Mouse (Mus musculus) liver, embryonic 15.5 days (tissue): ENCODE data around the gene Rbx1. TPM values are rescaled to one million over a fixed set of nuclear protein-coding genes. Genes with fewer than 3 reads are reported as not detected.

ENCODE experiments used
- ATAC-seq: fragments of 200-750 bp; cut with Nextera tagmentation; 2 replicates; pipeline ENCODE4 v1.8.0; 2017; ENCODE audit warnings: moderate number of reproducible peaks, mild to moderate bottlenecking, moderate library complexity; ENCODE audit not compliant: insufficient read depth
- H3K27ac ChIP-seq: fragments of 300-500 bp; sonication (generic); replicated peaks from 2 replicates; pipeline ENCODE4 v1.5.1; 2015; ENCODE audit warnings: mild to moderate bottlenecking, inconsistent platforms
- H3K27me3 ChIP-seq: fragments of 300-500 bp; sonication (generic); 2 replicates; pipeline ENCODE4 v1.6.1; 2015; ENCODE audit warnings: mild to moderate bottlenecking, inconsistent platforms
- H3K36me3 ChIP-seq: fragments of 300-500 bp; sonication (generic); replicated peaks from 2 replicates; pipeline ENCODE4 v1.6.1; 2015; ENCODE audit warnings: moderate library complexity, mild to moderate bottlenecking, inconsistent platforms
- H3K4me1 ChIP-seq: fragments of 300-500 bp; sonication (generic); replicated peaks from 2 replicates; pipeline ENCODE4 v1.6.1; 2015; ENCODE audit warnings: inconsistent platforms
- H3K4me2 ChIP-seq: fragments of 300-500 bp; sonication (generic); 2 replicates; pipeline ENCODE4 v1.6.1; 2015; ENCODE audit warnings: moderate library complexity, mild to moderate bottlenecking, inconsistent platforms
- H3K4me3 ChIP-seq: fragments of 300-500 bp; sonication (generic); replicated peaks from 2 replicates; pipeline ENCODE4 v1.5.1; 2015; ENCODE audit warnings: mild to moderate bottlenecking, inconsistent platforms
- H3K9ac ChIP-seq: fragments of 300-500 bp; sonication (generic); 2 replicates; pipeline ENCODE4 v1.6.1; 2015; ENCODE audit warnings: moderate library complexity, mild to moderate bottlenecking, inconsistent platforms
- H3K9me3 ChIP-seq: fragments of 300-500 bp; sonication (generic); replicated peaks from 2 replicates; pipeline ENCODE4 v1.6.1; 2016; ENCODE audit warnings: inconsistent platforms
- WGBS: fragments of 180-500 bp; shearing (Covaris S2); methylation state at CpG from one replicate; pipeline ENCODE4 v1.1.7; 2015; ENCODE audit warnings: mixed read lengths; ENCODE audit not compliant: insufficient replicate concordance; 5-methylcytosine and 5-hydroxymethylcytosine counted together
- polyA plus RNA-seq: library from polyadenylated mRNA; unstranded; fragments of >200 nt; fragmentation: Nextera tagmentation; extraction: Ambion mirVana; gene quantifications from 2 replicates; pipeline ENCODE4 v1.2.1, GENCODE M21; 2015

Gene Rbx1
- polyA plus RNA-seq, 1 experiment from 2014 or later = 226 TPM

- peak overlapping the region; percentile 98 for H3K4me2 ChIP-seq
- H3K27me3 ChIP-seq = peaks cover 9% of the 10 kb centered on the region
- H3K9me3 ChIP-seq = no peaks in the 10 kb centered on the region
Observed at GRCm38 (mm10) chr15:81522036-81522751, 56.1 kb downstream of the Rbx1 start.

DNA sequence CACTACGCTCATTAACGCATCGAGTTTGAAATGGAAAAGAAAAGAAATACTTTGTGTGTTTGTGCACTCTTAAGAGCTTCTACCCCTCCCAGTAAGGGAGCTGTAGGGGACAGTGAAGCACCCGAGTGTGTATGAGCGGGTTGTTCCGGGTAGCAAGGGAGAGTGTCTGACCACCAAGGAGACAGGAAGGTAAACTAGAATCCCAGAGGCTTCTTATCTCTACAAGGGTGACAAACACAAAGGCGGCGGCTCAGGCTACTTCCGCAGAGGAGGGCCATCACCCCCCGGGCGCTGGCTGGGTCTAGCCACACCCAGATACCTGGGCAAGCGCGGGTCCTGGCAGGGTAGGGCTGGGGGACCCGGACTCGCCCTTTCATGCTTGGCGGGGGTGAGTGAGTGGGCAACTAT is 56.7 kb downstream of the Rbx1 start:
- ATAC-seq = peak; percentile 82
- WGBS = under 1% methylated on average over 16 of the region's 16 CpGs

More at GRCm38 (mm10) chr15:81522036-81522751, 56.1 kb downstream of the Rbx1 start:
- H3K4me3 ChIP-seq = peak overlapping the region; percentile 69
- H3K9ac ChIP-seq = peak overlapping the region; percentile 59
- no peaks in the 10 kb centered on the region for H3K36me3 ChIP-seq
- peak; percentile 50 for ATAC-seq
- under 1% methylated on average over 38 of the region's 38 CpGs for WGBS
- peaks cover 40% of the 10 kb centered on the region for H3K4me1 ChIP-seq
- H3K27ac ChIP-seq = peak overlapping the region; percentile 92

DNA sequence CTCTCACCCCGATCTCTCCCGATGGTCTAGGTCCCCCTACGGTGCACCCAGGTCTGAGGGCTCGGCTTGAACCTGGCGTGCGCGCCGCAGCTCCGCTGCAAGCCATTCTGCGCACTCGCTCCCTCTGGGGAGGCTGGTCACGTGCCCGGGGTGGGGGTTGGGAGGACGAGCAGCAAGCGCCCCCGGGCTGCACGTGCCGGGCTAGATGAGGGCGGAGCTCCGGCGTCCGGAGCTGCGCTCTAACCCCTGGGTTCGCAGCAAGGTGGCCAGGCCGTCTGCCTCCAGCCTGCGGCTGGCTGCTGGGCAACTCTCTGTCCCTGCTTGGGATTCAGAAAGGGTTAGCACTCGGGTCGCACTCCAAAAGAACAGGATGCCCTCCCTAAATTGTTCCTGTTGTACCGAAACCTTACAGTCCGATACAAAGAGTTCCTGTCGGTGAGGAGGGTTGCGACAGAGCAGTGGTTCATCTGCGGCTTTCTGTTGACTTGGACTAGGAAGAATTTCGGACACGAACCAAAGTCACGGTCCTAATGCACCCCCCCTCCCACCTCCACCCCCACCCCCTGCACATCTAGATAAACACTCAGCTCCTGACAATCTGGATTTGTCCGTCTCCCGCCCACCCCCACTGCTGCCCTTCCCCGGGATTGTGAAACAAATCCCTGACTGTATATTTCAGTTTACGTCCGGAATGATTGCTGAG is 57.2 kb downstream of the Rbx1 start:
- WGBS = 0% methylated on average over 41 of the region's 41 CpGs
- Histone ChIP-seq H3K9me3 (no peaks in the 10 kb centered on the region), H3K4me2 (peak overlapping the region; percentile 98), H3K36me3 (no peaks in the 10 kb centered on the region), H3K9ac (peak overlapping the region; percentile 59), H3K4me1 (peaks cover 45% of the 10 kb centered on the region), H3K27me3 (peaks cover 9% of the 10 kb centered on the region), H3K27ac (peak overlapping the region; percentile 92), H3K4me3 (peak overlapping the region; percentile 69)
- peak; percentile 87 for ATAC-seq

More for the DNA sequence above, 56.7 kb downstream of the Rbx1 start:
- H3K4me2 ChIP-seq = peak overlapping the region; percentile 98
- no peaks in the 10 kb centered on the region for H3K9me3 ChIP-seq
- H3K36me3 ChIP-seq = no peaks in the 10 kb centered on the region
- H3K27me3 ChIP-seq = peaks cover 9% of the 10 kb centered on the region
- H3K4me1 ChIP-seq = peaks cover 40% of the 10 kb centered on the region
- peak overlapping the region; percentile 69 for H3K4me3 ChIP-seq
- peak overlapping the region; percentile 59 for H3K9ac ChIP-seq
- H3K27ac ChIP-seq = peak overlapping the region; percentile 92

DNA sequence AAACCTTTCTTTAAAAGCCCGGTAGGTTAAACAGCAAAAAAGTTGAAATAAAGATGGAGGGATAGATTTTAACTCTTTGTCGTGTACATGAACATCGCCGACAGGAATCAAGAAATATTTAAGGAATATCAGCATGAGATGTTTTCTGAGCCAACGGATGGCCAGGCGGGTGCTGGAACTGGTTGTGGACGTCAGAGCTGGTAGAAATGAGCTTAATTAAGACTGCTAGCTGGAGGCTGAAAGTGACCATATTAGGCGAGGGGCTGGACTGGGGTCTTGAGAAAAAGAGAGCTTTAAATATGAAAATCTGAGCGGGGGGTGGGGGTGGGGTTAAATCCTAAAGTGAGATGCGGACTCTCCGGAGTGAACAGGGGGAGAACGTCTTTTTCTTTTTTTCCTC is 57.8 kb downstream of the Rbx1 start:
- no peaks in the 10 kb centered on the region for H3K36me3 ChIP-seq
- no peak for ATAC-seq
- H3K4me2 ChIP-seq = peak overlapping the region; percentile 98
- peaks cover 9% of the 10 kb centered on the region for H3K27me3 ChIP-seq
- peak overlapping the region; percentile 59 for H3K9ac ChIP-seq
- H3K4me3 ChIP-seq = peak overlapping the region; percentile 69
- H3K27ac ChIP-seq = peak overlapping the region; percentile 92
- 2% methylated on average over 12 of the region's 12 CpGs for WGBS
- H3K9me3 ChIP-seq = no peaks in the 10 kb centered on the region
- peaks cover 51% of the 10 kb centered on the region for H3K4me1 ChIP-seq

Other genes starting within 250 kb of the Rbx1 start
- gene Mchr1, start 230.8 kb upstream of the Rbx1 start, polyA plus RNA-seq = 0.07 and 0.08 TPM in 2 replicates
- 40.7 and 40.9 TPM in 2 replicates for gene Slc25a17, start 105.5 kb upstream of the Rbx1 start, polyA plus RNA-seq
- 53.5 and 57.4 TPM in 2 replicates for gene St13, start 66.2 kb upstream of the Rbx1 start, polyA plus RNA-seq
- 6.2 and 6.8 TPM in 2 replicates for gene Xpnpep3, start 66.2 kb upstream of the Rbx1 start, polyA plus RNA-seq
- 0.70 and 0.75 TPM in 2 replicates for gene Dnajb7, start 58.0 kb upstream of the Rbx1 start, polyA plus RNA-seq
- 6.1 and 7.9 TPM in 2 replicates for gene Ep300, start 119.1 kb downstream of the Rbx1 start, polyA plus RNA-seq
- 13.1 and 13.8 TPM in 2 replicates for gene L3mbtl2, start 197.6 kb downstream of the Rbx1 start, polyA plus RNA-seq
- 0.45 and 0.50 TPM in 2 replicates for gene Chadl, start 231.0 kb downstream of the Rbx1 start, polyA plus RNA-seq